Mouse (Mus musculus) thymus, adult 2 months (tissue): ENCODE results near the gene Idh2. TPM values are rescaled to one million over a fixed set of nuclear protein-coding genes. Genes with fewer than 3 reads are reported as not detected.

Source experiments
- DNase-seq: peaks from one replicate; pipeline ENCODE4 v3.0.0; 2021
- H3K27ac ChIP-seq: fragments of 200-500 bp; 2 replicates; pipeline ENCODE4 v1.5.1; 2012; ENCODE audit warnings: low read length, control low read depth; ENCODE audit not compliant: control insufficient read depth, insufficient read depth
- H3K27me3 ChIP-seq: fragments of 200-500 bp; 2 replicates; pipeline ENCODE4 v1.6.1; 2012; ENCODE audit warnings: mild to moderate bottlenecking, low read length, moderate library complexity, mixed read lengths; ENCODE audit not compliant: control insufficient read depth, insufficient read depth
- H3K36me3 ChIP-seq: fragments of 200-500 bp; 2 replicates; pipeline ENCODE4 v1.6.1; 2012; ENCODE audit warnings: mild to moderate bottlenecking, low read length, moderate library complexity; ENCODE audit not compliant: control insufficient read depth, insufficient read depth
- H3K4me1 ChIP-seq: fragments of 200-500 bp; replicated peaks from 2 replicates; pipeline ENCODE4 v1.6.1; 2012; ENCODE audit warnings: low read length; ENCODE audit not compliant: control insufficient read depth, insufficient read depth
- H3K4me3 ChIP-seq: fragments of 200-500 bp; 2 replicates; pipeline ENCODE4 v1.5.1; 2012; ENCODE audit warnings: mild to moderate bottlenecking, low read length, control low read depth, moderate library complexity; ENCODE audit not compliant: control insufficient read depth, insufficient read depth
- CTCF ChIP-seq: fragments of 200-500 bp; IDR thresholded peaks from 2 replicates; pipeline ENCODE4 v1.5.1; 2012; ENCODE audit warnings: mild to moderate bottlenecking, control low read depth, low read length, moderate library complexity, borderline replicate concordance; ENCODE audit not compliant: control insufficient read depth, poor library complexity, insufficient read depth; ENCODE audit errors: extremely low read depth
- POLR2A ChIP-seq: fragments of 200-500 bp; IDR thresholded peaks from 2 replicates; pipeline ENCODE4 v1.6.1; 2012; ENCODE audit warnings: mild to moderate bottlenecking, low read length, control low read depth, moderate library complexity; ENCODE audit not compliant: control insufficient read depth, poor library complexity, insufficient read depth; ENCODE audit errors: extremely low read depth
- WGBS: fragments of 180-500 bp; shearing (Covaris S2); methylation state at CpG from one replicate; pipeline ENCODE4 v1.1.7; 2018; 5-methylcytosine and 5-hydroxymethylcytosine counted together
- polyA plus RNA-seq: library from polyadenylated mRNA; depleted of rRNA; stranded (reverse); fragments of >200 nt; gene quantifications from 2 replicates; pipeline ENCODE4 v1.2.3, GENCODE M21; 2012

Idh2 gene
- polyA plus RNA-seq, 1 experiment: 225 TPM

- no peaks in the 10 kb centered on the region for H3K27me3 ChIP-seq
- H3K36me3 ChIP-seq: no peaks in the 10 kb centered on the region
- TF ChIP-seq CTCF: no peak
- TF ChIP-seq POLR2A: no peak
- 59% methylated on average over 13 of the region's 13 CpGs for WGBS
- DNase-seq: no peak
- H3K27ac ChIP-seq: no peak overlapping the region
- H3K4me1 ChIP-seq: peaks cover 52% of the 10 kb centered on the region
- no peak overlapping the region for H3K4me3 ChIP-seq
Measured at GRCm38 (mm10) chr7:80059064-80059838, 55.9 kb downstream of the Idh2 start.

GRCm38 (mm10) chr7:80058405-80059063, 56.7 kb downstream of the Idh2 start:
- Histone ChIP-seq H3K4me3 (no peak overlapping the region), H3K4me1 (peaks cover 46% of the 10 kb centered on the region), H3K27me3 (no peaks in the 10 kb centered on the region), H3K36me3 (no peaks in the 10 kb centered on the region), H3K27ac (no peak overlapping the region)
- 60% methylated on average over 4 of the region's 4 CpGs for WGBS
- no peak for TF ChIP-seq POLR2A
- TF ChIP-seq CTCF: no peak
- DNase-seq: no peak

GRCm38 (mm10) chr7:80057781-80058180, 57.4 kb downstream of the Idh2 start:
- no peak for DNase-seq
- Histone ChIP-seq H3K4me1 (peaks cover 39% of the 10 kb centered on the region), H3K4me3 (no peak overlapping the region)

GRCm38 (mm10) chr7:80057002-80057691, 58.0 kb downstream of the Idh2 start:
- Histone ChIP-seq H3K4me3 (no peak overlapping the region), H3K27ac (no peak overlapping the region), H3K27me3 (no peaks in the 10 kb centered on the region), H3K36me3 (no peaks in the 10 kb centered on the region), H3K4me1 (peaks cover 39% of the 10 kb centered on the region)
- no peak for DNase-seq
- 85% methylated on average over 4 of the region's 4 CpGs for WGBS
- no peak for TF ChIP-seq CTCF
- TF ChIP-seq POLR2A: no peak

More at GRCm38 (mm10) chr7:80057781-80058180, 57.4 kb downstream of the Idh2 start:
- Histone ChIP-seq H3K27me3 (no peaks in the 10 kb centered on the region), H3K27ac (no peak overlapping the region), H3K36me3 (no peaks in the 10 kb centered on the region)
- no peak for TF ChIP-seq POLR2A
- no peak for TF ChIP-seq CTCF
- 78% methylated on average over 14 of the region's 14 CpGs for WGBS

GRCm38 (mm10) chr7:80055781-80056180, 59.4 kb downstream of the Idh2 start:
- no peak overlapping the region for H3K27ac ChIP-seq
- TF ChIP-seq POLR2A: no peak
- no peak for TF ChIP-seq CTCF
- H3K4me3 ChIP-seq: no peak overlapping the region
- peaks cover 39% of the 10 kb centered on the region for H3K4me1 ChIP-seq
- no peaks in the 10 kb centered on the region for H3K27me3 ChIP-seq
- DNase-seq: no peak
- 88% methylated on average over 12 of the region's 12 CpGs for WGBS
- no peaks in the 10 kb centered on the region for H3K36me3 ChIP-seq

- no peak for DNase-seq
- Histone ChIP-seq H3K27ac (no peak overlapping the region), H3K4me1 (peaks cover 27% of the 10 kb centered on the region), H3K27me3 (no peaks in the 10 kb centered on the region), H3K4me3 (no peak overlapping the region), H3K36me3 (no peaks in the 10 kb centered on the region)
- TF ChIP-seq POLR2A (no peak), CTCF (no peak)
- 96% methylated on average over 9 of the region's 9 CpGs for WGBS
Measured at GRCm38 (mm10) chr7:80053147-80053546, 62.0 kb downstream of the Idh2 start.
